Mouse (Mus musculus) CH12.LX (cell line): Measurements from ENCODE around the gene Lyst.

Source experiments
- CTCF ChIP-seq, 2 experiments: IDR thresholded peaks in 1 of 2; conservative IDR thresholded peaks in 1 of 2; 2 replicates each; pipeline ENCODE4 v1.5.1; 2011 to 2012; ENCODE audit warnings: low read depth in 2 of 2, low read length in 2 of 2, improper control_type of control experiment in 1 of 2, inconsistent platforms in 1 of 2, mild to moderate bottlenecking in 1 of 2, moderate library complexity in 1 of 2
- ELF1 ChIP-seq: IDR thresholded peaks from 2 replicates; pipeline ENCODE4 v1.6.1; 2014; ENCODE audit warnings: low read depth, mild to moderate bottlenecking, inconsistent platforms, low read length, improper control_type of control experiment
- EP300 ChIP-seq: IDR thresholded peaks from 2 replicates; pipeline ENCODE4 v1.6.1; 2011; ENCODE audit warnings: low read length, improper control_type of control experiment
- HCFC1 ChIP-seq: IDR thresholded peaks from 2 replicates; pipeline ENCODE4 v1.6.1; 2012; ENCODE audit warnings: low read depth, mild to moderate bottlenecking, inconsistent platforms, low read length, improper control_type of control experiment
- MAX ChIP-seq: IDR thresholded peaks from 2 replicates; pipeline ENCODE4 v1.6.1; 2011; ENCODE audit warnings: low read length, improper control_type of control experiment
- MEF2A ChIP-seq: IDR thresholded peaks from 2 replicates; pipeline ENCODE4 v1.6.1; 2014; ENCODE audit warnings: low read depth, mild to moderate bottlenecking, inconsistent platforms, low read length, improper control_type of control experiment, borderline replicate concordance
- MXI1 ChIP-seq: IDR thresholded peaks from 2 replicates; pipeline ENCODE4 v1.6.1; 2011; ENCODE audit warnings: mild to moderate bottlenecking, low read depth, low read length, improper control_type of control experiment
- NRF1 ChIP-seq: IDR thresholded peaks from 2 replicates; pipeline ENCODE4 v1.6.1; 2014; ENCODE audit warnings: low read depth, mild to moderate bottlenecking, inconsistent platforms, low read length, improper control_type of control experiment, moderate library complexity
- POLR2A ChIP-seq: IDR thresholded peaks from 2 replicates; pipeline ENCODE4 v1.6.1; 2011; ENCODE audit warnings: low read depth, mild to moderate bottlenecking, improper control_type of control experiment, low read length
- POLR2AphosphoS2 ChIP-seq: IDR thresholded peaks from 2 replicates; pipeline ENCODE4 v1.6.1; 2011; ENCODE audit warnings: low read depth, low read length, improper control_type of control experiment
- RCOR1 ChIP-seq: conservative IDR thresholded peaks from 2 replicates; pipeline ENCODE4 v1.6.1; 2012; ENCODE audit warnings: low read depth, mild to moderate bottlenecking, inconsistent platforms, low read length, improper control_type of control experiment
- SIN3A ChIP-seq: IDR thresholded peaks from 2 replicates; pipeline ENCODE4 v1.6.1; 2012; ENCODE audit warnings: low read length, improper control_type of control experiment, inconsistent platforms
- USF2 ChIP-seq: conservative IDR thresholded peaks from 2 replicates; pipeline ENCODE4 v1.6.1; 2011; ENCODE audit warnings: low read depth, low read length, improper control_type of control experiment

GRCm38 (mm10) chr13:13777052-13777451 is 186.9 kb downstream of the Lyst start:
- no peak for TF ChIP-seq MAX
- TF ChIP-seq SIN3A, result no peak
- TF ChIP-seq HCFC1, result no peak
- TF ChIP-seq NRF1, result no peak
- no peak for TF ChIP-seq CTCF (conservative IDR thresholded peaks at IDR 0.05 in 1 of 2, IDR thresholded peaks at IDR 0.05 in 1 of 2; ENCODE audit: low read depth in 2 of 2, low read length in 2 of 2)
- TF ChIP-seq RCOR1, result no peak
- TF ChIP-seq MXI1, result no peak
- no peak for TF ChIP-seq EP300
- TF ChIP-seq MEF2A, result no peak
- TF ChIP-seq ELF1, result no peak
- no peak for TF ChIP-seq USF2
- peak; percentile 65; the same call in 1 of the 2 replicates for TF ChIP-seq POLR2AphosphoS2
- no peak for TF ChIP-seq POLR2A
